Mouse (Mus musculus) urinary bladder, adult 18-20 months (tissue): ENCODE data around the gene Kif4.

Source experiments
- DNase-seq, 2 experiments: peaks; one replicate each; pipeline ENCODE4 v3.0.0; 2022; ENCODE audit warnings: low spot score in 2 of 2, mixed read lengths in 2 of 2

Kif4 gene

GRCm38 (mm10) chrX:100625546-100625801, at the start of gene Kif4:
Kif4 (plus strand) TSS chrX:100625737.
- no peak for DNase-seq

DNA sequence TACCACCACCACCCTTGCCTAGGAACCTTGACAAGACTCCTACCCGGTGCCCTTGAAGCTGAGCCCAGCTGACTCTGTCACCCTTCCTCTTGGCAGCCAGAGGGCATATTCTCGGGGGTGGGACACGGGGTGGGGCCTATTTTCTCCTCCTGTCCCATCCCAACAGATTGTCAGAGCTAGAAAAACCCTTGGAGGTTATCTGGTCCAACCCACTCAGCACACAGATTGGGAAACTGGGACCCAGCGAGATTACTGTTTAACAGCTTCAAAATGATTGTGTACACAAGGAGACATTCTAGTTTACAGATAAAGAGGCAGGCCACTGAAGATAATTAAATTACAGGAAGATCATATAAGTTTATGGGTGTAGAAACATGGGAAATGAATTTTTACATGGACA, 30.7 kb upstream of the Kif4 start, which contains the start of gene P2ry4:
TSS of gene P2ry4 (minus strand) at position 79 of the 400 bp plus-strand sequence.
- DNase-seq, result no peak

DNA sequence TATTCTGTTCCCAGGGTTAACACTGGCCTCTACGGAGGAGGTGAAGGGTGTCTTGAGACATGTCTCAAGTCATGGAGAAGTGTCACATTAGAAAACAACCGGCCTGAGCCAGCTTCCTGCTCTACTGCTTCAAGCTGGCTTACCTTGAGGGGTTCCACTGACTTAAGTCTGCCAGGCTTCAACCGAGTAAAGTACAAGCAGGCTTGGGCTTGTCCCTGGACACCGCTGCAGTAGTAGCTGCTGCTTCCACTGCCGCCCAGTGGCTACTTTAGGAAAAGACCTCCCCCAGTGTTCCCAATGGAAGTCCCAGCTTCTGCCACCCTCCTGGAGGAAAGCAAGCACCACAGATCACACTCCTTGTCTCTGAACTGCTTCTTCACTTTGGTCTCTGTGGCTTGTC, 28.1 kb upstream of the Kif4 start:
- DNase-seq, result peak in 1 of 2 experiments; percentile 3

GRCm38 (mm10) chrX:100599755-100600154, 25.8 kb upstream of the Kif4 start:
- no peak for DNase-seq

DNA sequence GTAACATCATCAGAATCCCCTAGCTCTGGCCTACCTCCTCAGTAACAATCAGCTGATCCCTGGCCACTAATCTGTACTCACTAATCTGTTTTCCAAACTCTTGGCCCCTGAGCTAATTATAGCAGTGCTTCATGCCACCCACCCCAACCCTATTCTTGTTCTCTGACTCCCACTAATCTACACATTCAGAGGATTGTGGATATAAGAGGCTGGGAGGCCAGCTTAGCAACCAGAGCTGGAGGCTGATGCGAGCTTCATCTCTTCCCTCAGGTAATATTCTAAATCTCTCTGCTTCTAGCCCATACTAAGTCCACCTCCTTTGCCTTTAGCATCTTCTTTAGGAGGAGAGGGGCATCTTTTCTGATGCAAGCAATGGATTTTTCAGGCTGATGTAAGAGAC, 20.2 kb upstream of the Kif4 start, which contains the start of gene Arr3:
TSS of gene Arr3 (plus strand) at position 184 of the 400 bp plus-strand sequence.
- DNase-seq, result no peak

- no peak for DNase-seq
These were observed 7.0 kb upstream of the Kif4 start for GRCm38 (mm10) chrX:100618488-100618887.

DNA sequence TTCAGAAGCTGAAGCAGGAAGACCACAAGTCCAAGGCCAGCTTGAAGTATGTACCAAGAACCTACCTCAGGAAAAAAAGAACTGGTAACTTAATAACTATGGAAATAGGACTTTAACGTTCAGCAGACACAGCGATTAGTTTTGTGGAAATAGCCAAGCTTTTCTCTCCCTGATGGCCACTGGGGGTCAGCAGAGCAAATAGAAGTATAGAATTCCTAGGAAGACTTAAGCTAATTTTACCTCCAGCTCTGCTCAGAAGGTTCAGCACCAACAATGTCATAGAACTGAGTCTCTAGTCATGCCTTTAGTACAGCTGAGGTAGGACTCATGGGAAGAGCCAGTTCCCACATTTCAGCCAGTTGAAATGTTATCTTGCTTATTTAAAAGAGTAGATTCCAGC, 4.2 kb upstream of the Kif4 start:
- no peak for DNase-seq

DNA sequence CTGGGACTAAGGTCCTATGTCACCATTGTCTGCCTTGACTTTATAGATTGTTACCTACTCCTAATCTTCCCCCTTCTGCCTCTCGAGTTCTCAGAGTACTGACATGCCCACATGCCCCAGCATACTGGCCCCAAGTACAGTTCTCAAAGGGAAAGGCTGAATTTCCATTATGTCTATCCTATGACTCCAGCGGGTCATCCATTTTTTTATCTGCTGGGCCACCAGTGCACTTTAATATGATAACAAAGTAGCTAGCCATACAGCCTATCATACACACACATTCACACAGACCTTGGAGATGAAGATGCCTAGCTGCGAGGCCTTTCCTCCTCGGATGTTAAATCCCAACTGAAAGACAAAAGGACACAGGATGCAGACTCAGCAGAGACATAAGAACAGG, 1.3 kb upstream of the Kif4 start:
- DNase-seq, result no peak

GRCm38 (mm10) chrX:100625146-100625545, 391 bp upstream of the Kif4 start:
- DNase-seq, result no peak

- peak; percentile 46 to 82 for DNase-seq
These were observed 561 bp downstream of the Kif4 start, which contains the start of gene Pdzd11 for GRCm38 (mm10) chrX:100625802-100626793. Pdzd11 (minus strand) TSS chrX:100626568.

GRCm38 (mm10) chrX:100629076-100629475, 3.5 kb downstream of the Kif4 start:
- no peak for DNase-seq

DNA sequence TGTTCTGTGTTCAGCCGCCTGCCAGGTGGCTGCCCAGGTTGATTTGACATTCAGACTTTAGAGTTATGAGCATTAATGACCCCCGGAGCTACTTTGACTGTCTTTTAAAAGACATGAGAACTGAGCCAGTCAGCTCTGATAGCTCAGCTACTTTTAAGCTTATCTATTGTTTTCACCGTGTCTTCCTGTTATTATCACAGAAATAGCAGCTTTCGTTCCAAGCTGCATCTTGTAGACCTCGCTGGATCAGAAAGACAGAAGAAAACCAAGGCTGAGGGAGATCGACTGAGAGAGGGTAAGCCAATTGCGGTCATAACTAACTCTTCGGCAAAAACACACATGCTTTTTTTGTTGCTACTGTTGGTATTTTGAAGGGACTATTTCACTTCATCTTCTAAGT, 12.9 kb downstream of the Kif4 start:
- DNase-seq, result no peak

DNA sequence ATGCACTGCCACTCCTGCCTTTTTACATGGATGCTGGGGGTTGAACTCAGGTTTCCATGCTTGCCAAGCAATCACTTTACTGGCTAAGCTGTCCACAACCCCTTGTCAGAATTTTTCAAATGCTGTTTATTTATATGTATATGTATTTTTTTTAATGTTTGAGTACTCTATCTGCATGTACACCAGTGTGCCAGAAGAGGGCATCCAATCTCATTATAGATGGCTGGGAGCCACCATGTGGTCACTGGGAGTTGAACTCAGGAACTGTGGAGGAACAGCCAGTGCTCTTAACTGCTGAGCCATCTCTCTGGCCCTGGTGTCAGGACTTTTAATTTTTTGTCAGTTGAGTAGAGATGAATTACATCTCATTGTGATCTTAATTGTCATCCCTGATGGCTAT, 27.3 kb downstream of the Kif4 start:
- no peak for DNase-seq

DNA sequence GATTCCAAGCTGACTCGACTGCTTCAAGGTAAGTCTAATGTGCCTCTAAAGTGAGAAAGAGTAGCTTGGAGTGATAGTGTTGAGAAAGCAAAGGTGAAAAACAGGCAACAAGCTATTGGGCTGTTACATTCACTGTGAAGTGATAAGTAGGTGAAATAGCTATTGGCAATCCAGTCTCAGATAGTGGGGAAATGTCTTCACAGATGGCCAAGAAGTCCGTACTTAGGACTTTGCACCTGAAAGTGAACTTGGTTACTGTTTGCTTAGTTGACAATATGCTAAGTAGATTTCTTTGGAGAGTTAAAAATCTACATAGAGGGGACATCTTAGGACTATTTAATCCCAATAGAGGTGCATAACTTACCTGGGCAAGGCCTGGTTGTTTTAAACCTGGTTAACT, 39.3 kb downstream of the Kif4 start:
- no peak for DNase-seq

DNA sequence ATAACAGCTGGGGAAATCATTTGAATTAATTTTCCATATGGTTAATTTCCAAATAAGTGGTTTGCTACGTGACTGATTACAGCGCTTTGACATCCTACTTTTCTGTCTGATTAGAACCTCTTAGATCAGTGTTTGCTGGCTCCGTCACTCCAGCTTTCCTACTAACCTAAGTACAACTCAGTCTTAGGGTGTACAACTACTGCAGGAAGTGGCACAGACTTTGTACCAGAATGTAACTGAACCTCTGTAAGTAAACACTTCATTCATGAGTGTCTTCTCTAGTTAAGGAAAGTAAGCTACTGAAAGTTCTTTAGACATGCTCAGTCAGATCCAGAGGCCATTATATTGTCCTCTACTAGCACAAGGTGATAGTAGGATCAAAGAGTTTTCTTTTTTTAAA, 52.7 kb downstream of the Kif4 start:
- DNase-seq, result no peak

GRCm38 (mm10) chrX:100686527-100686926, 61.0 kb downstream of the Kif4 start:
- DNase-seq, result no peak

GRCm38 (mm10) chrX:100687360-100688032, 62.0 kb downstream of the Kif4 start:
- DNase-seq, result no peak

DNA sequence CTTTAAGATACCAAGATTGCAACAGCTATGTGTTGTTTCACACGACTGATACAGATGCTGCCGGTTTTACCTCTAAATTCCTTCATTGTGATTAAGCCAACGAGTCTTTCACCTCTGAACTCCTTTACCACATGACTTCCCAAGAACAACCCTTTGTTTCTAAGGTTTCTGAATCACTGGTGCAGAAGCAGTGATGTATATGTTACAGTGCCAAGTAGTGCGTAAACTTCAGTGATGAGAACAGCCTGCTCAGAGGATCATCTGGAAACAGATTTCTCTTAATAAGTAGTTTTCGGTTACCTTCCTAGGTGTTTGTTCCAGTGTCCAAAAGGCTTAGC, 62.5 kb downstream of the Kif4 start:
- no peak for DNase-seq

DNA sequence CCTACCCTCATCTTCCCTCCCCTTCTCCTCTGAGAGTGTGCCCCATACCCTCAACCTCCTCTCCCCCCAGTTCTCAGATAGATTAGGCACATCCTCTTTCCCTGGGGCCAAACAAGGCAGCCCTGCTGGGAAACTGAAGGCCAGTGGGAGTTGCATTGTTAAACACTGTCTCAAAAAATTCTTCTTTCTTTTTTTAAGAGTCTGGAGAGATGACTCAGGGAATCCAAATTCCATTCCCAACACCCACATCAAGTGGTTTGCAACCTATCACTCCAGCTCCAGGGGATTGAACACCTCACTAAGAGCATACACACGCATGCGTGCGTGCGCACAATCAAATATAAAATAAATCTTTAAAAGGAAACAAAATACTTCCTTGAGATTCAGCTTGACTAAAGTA, 71.2 kb downstream of the Kif4 start:
- no peak for DNase-seq

DNA sequence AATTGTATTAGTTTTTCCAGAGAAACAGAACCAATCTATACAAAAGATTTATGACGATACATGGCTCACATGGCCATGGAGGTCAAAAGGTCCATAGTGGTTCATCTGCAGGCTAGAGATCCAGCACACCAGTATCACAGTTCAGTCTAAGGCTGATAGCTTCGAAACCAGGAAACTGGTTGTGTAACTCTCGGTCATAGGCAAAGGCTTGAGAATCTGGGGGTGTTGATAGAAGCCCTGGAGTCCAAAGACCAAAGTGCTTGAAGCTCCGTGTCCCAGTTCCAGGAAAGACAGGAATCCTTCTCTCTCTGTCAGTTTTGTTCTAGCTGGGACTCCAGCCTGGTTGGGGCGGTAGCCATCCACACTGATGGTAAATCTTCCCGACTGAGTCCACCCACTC, 82.5 kb downstream of the Kif4 start:
- no peak for DNase-seq

GRCm38 (mm10) chrX:100716173-100716572, 90.6 kb downstream of the Kif4 start:
- no peak for DNase-seq

DNA sequence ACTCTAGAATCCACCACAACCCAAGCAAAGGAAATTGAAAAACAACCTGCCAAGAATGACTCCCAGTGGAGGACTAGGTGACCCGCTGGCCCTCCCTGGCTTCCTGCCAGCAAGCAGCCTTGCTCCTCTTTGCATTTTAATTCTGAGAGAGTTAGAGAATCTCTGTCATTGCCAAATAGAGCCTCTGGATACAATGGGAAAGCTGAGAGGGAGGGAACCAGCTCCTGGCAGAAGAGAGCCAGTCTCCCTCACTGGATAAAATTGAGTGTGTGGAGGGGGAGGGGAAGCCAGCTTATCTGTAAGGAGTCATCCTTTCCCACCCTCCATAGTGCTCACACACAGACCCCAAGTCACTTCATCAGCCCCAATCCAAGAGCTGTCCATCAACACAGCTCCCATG, 103.4 kb downstream of the Kif4 start:
- DNase-seq, result no peak

GRCm38 (mm10) chrX:100729665-100730188, 104.2 kb downstream of the Kif4 start, which contains the start of gene Gdpd2:
Gdpd2 (plus strand) TSS chrX:100729873.
- DNase-seq, result peak in 1 of 2 experiments; percentile 8
